Mouse (Mus musculus) hindbrain, embryonic 13.5 days (tissue): ENCODE results near the gene Gal3st3. TPM values are rescaled to one million over a fixed set of nuclear protein-coding genes. Genes with fewer than 3 reads are reported as not detected.

Experiments used
- ATAC-seq: fragments of 200-750 bp; cut with Nextera tagmentation; 2 replicates; pipeline ENCODE4 v1.8.0; 2017; ENCODE audit warnings: moderate TSS enrichment; ENCODE audit not compliant: low FRiP score
- H3K27ac ChIP-seq: fragments of 300-500 bp; sonication (generic); 2 replicates; pipeline ENCODE4 v1.5.1; 2015; ENCODE audit warnings: inconsistent platforms, mild to moderate bottlenecking, moderate library complexity
- H3K27me3 ChIP-seq: fragments of 300-500 bp; sonication (generic); 2 replicates; pipeline ENCODE4 v1.6.1; 2015; ENCODE audit warnings: mild to moderate bottlenecking, inconsistent platforms
- H3K36me3 ChIP-seq: fragments of 300-500 bp; sonication (generic); 2 replicates; pipeline ENCODE4 v1.6.1; 2015; ENCODE audit warnings: mild to moderate bottlenecking, inconsistent platforms
- H3K4me1 ChIP-seq: fragments of 300-500 bp; sonication (generic); replicated peaks from 2 replicates; pipeline ENCODE4 v1.6.1; 2015; ENCODE audit warnings: inconsistent platforms
- H3K4me2 ChIP-seq: fragments of 300-500 bp; sonication (generic); 2 replicates; pipeline ENCODE4 v1.6.1; 2015; ENCODE audit warnings: inconsistent platforms, mild to moderate bottlenecking, moderate library complexity
- H3K4me3 ChIP-seq: fragments of 300-500 bp; sonication (generic); 2 replicates; pipeline ENCODE4 v1.5.1; 2015; ENCODE audit warnings: mild to moderate bottlenecking, inconsistent platforms
- H3K9ac ChIP-seq: fragments of 300-500 bp; sonication (generic); 2 replicates; pipeline ENCODE4 v1.6.1; 2015; ENCODE audit warnings: mild to moderate bottlenecking, inconsistent platforms
- H3K9me3 ChIP-seq: fragments of 300-500 bp; sonication (generic); 2 replicates; pipeline ENCODE4 v1.6.1; 2016; ENCODE audit warnings: inconsistent platforms
- WGBS: fragments of 180-500 bp; shearing (Covaris S2); methylation state at CpG from one replicate; pipeline ENCODE4 v1.1.7; 2015; 5-methylcytosine and 5-hydroxymethylcytosine counted together
- polyA plus RNA-seq: library from polyadenylated mRNA; unstranded; fragments of >200 nt; fragmentation: Nextera tagmentation; extraction: Ambion mirVana; gene quantifications from 2 replicates; pipeline ENCODE4 v1.2.1, GENCODE M21; 2015

Gene Gal3st3
- polyA plus RNA-seq: 34.1 and 36.0 TPM in 2 replicates

- Histone ChIP-seq H3K9ac (peak within 1 kb of the TSS; percentile 87), H3K27me3 (no peaks in the 10 kb centered on the region), H3K27ac (peak within 1 kb of the TSS; percentile 94), H3K4me3 (peak within 1 kb of the TSS; percentile 70), H3K4me1 (peaks cover 64% of the 10 kb centered on the region), H3K9me3 (no peaks in the 10 kb centered on the region), H3K36me3 (peaks cover 10% of the 10 kb centered on the region), H3K4me2 (peak within 1 kb of the TSS; percentile 69)
- ATAC-seq: peak; percentile 63
- WGBS: 6% methylated on average over 29 of the region's 32 CpGs
Observed at GRCm38 (mm10) chr19:5297903-5298800, at the start of gene Gal3st3. Gene Gal3st3, plus strand, starts transcription at chr19:5298331.

- Histone ChIP-seq H3K4me2 (no peak overlapping the region), H3K27ac (no peak overlapping the region), H3K36me3 (no peaks in the 10 kb centered on the region), H3K9me3 (no peaks in the 10 kb centered on the region), H3K4me1 (no peaks in the 10 kb centered on the region), H3K4me3 (no peak overlapping the region), H3K9ac (no peak overlapping the region), H3K27me3 (no peaks in the 10 kb centered on the region)
- 58% methylated on average over 3 of the region's 3 CpGs for WGBS
- no peak for ATAC-seq
Observed at GRCm38 (mm10) chr19:5257140-5257539, 41.0 kb upstream of the Gal3st3 start.

DNA sequence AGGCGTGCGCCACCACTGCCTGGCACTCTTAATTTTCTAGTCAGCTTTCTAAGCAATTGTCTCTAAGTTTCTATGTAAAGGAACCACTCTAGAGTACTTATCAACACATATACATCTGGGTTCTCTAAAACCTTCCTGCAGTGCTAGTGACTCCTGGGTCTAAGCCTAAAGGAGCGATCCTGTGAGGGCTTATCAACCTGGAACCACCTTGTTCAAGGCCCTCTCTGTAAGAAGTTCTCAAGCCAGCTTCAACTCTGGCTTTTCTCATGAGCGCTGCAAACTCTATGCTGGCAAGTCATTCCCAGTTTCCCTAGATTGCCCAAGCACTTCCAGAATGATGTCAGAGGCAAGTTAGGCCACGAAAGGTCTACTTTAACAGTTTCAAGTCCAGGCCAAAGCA lies 31.1 kb upstream of the Gal3st3 start:
- H3K27ac ChIP-seq: no peak overlapping the region
- ATAC-seq: no peak
- H3K9ac ChIP-seq: no peak overlapping the region
- no peaks in the 10 kb centered on the region for H3K27me3 ChIP-seq
- WGBS: 97% methylated on average over 5 of the region's 5 CpGs
- no peak overlapping the region for H3K4me2 ChIP-seq
- H3K36me3 ChIP-seq: no peaks in the 10 kb centered on the region
- no peaks in the 10 kb centered on the region for H3K9me3 ChIP-seq
- H3K4me3 ChIP-seq: no peak overlapping the region
- H3K4me1 ChIP-seq: peaks cover 26% of the 10 kb centered on the region

GRCm38 (mm10) chr19:5268017-5268416 lies 30.1 kb upstream of the Gal3st3 start:
- Histone ChIP-seq H3K4me2 (no peak overlapping the region), H3K36me3 (no peaks in the 10 kb centered on the region), H3K27ac (no peak overlapping the region), H3K4me1 (peaks cover 29% of the 10 kb centered on the region), H3K4me3 (no peak overlapping the region), H3K9me3 (no peaks in the 10 kb centered on the region), H3K9ac (no peak overlapping the region), H3K27me3 (no peaks in the 10 kb centered on the region)
- ATAC-seq: no peak

- no peak overlapping the region for H3K4me2 ChIP-seq
- no peaks in the 10 kb centered on the region for H3K27me3 ChIP-seq
- H3K4me1 ChIP-seq: peaks cover 36% of the 10 kb centered on the region
- H3K9me3 ChIP-seq: no peaks in the 10 kb centered on the region
- no peak for ATAC-seq
- H3K9ac ChIP-seq: no peak overlapping the region
- H3K27ac ChIP-seq: no peak overlapping the region
- WGBS: 89% methylated on average over 3 of the region's 3 CpGs
- H3K4me3 ChIP-seq: no peak overlapping the region
- peaks cover under 1% of the 10 kb centered on the region for H3K36me3 ChIP-seq
Observed at GRCm38 (mm10) chr19:5268875-5269274, 29.3 kb upstream of the Gal3st3 start.

- no peaks in the 10 kb centered on the region for H3K9me3 ChIP-seq
- no peak overlapping the region for H3K27ac ChIP-seq
- H3K4me1 ChIP-seq: peaks cover 37% of the 10 kb centered on the region
- ATAC-seq: no peak
- H3K27me3 ChIP-seq: no peaks in the 10 kb centered on the region
- WGBS: 89% methylated on average over 5 of the region's 5 CpGs
- H3K9ac ChIP-seq: 0 out of 2 replicates have a peak overlapping the region, but pooled peaks have one; percentile 39
- H3K4me2 ChIP-seq: no peak overlapping the region
- H3K4me3 ChIP-seq: no peak overlapping the region
- peaks cover 6% of the 10 kb centered on the region for H3K36me3 ChIP-seq
Observed at GRCm38 (mm10) chr19:5269392-5269791, 28.7 kb upstream of the Gal3st3 start.

DNA sequence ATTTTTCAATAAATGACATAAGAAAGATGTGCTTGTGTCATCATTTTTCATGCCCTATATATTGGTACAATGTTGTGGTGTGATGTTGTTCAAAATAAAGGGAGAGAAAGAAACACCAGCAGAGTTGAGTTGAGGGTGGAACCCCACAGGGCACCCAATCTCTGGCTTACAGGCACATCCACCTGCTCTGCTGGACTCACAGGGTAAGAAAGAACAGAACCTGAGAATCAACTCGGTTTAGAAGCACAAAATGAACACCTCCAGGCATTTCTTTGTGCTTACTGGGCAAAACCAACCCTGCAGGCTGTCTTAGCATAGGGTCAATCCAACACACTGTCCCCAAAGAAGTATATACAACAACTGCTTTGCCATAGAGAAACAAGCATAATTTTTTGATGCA lies 26.7 kb upstream of the Gal3st3 start:
- peaks cover 37% of the 10 kb centered on the region for H3K4me1 ChIP-seq
- H3K27ac ChIP-seq: no peak overlapping the region
- peak overlapping the region; percentile 91 for H3K4me2 ChIP-seq
- no peaks in the 10 kb centered on the region for H3K9me3 ChIP-seq
- H3K36me3 ChIP-seq: peaks cover 21% of the 10 kb centered on the region
- ATAC-seq: no peak
- peak overlapping the region; percentile 96; the same call in 1 of the 2 replicates for H3K9ac ChIP-seq
- 37% methylated on average over 1 of the region's 1 CpGs for WGBS
- peak overlapping the region; percentile 97 for H3K4me3 ChIP-seq
- H3K27me3 ChIP-seq: no peaks in the 10 kb centered on the region

- H3K27me3 ChIP-seq: no peaks in the 10 kb centered on the region
- peak overlapping the region; percentile 97 for H3K4me3 ChIP-seq
- peaks cover 29% of the 10 kb centered on the region for H3K36me3 ChIP-seq
- H3K4me1 ChIP-seq: peaks cover 37% of the 10 kb centered on the region
- peak overlapping the region; percentile 93 for H3K27ac ChIP-seq
- H3K9me3 ChIP-seq: no peaks in the 10 kb centered on the region
- ATAC-seq: peak; percentile 57
- 1% methylated on average over 19 of the region's 30 CpGs for WGBS
- peak overlapping the region; percentile 96 for H3K9ac ChIP-seq
- peak overlapping the region; percentile 91 for H3K4me2 ChIP-seq
Observed at GRCm38 (mm10) chr19:5272326-5272795, 25.8 kb upstream of the Gal3st3 start.

DNA sequence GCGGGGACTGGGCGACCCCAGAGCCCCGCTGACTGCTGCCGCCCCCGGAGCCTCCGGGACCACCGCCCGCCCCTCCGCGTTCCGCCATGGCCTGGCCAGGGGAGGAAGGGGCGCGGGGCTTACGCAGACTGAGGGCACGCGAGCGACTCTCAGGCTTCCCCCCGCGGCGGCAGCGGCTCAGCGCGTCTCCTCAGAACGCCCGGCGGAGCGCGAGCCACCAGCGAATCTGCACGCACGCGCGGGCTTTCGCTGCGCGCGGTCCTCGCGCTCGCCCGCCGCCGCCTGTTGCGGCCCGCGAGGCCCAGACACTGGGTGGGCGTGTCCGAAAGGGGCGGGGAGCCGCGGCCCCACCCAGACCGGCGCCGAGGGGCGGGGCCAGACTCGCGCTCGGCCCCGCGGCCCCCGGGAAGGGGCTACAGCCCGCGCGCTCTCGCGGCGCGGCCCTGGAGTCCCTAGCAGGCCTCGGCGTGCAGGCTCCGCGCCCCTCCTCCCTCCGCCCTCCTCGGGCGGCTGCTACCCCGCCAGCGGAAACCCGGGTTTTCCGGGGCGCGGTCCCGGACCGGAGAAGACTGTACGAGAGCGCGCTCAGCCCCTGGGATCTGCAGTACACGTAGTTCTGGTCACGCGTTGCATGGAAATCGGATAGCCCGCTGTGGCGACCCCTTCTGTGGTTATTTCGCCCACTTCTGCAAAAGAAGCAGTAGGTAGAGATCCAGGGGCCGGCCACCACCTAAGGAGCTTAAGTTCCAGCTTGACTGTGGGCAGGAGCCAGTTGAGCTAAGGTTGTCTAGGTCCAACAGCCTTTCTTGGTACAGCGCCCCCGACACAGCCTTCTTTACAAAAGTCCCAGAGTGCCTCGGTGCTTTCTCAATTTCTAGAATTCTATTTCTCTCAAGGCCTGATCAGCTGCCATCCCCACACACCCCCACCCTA lies 25.1 kb upstream of the Gal3st3 start, which contains the start of gene Pacs1:
TSS of gene Pacs1 (minus strand) at position 319 of the 933 bp plus-strand sequence.
- WGBS: under 1% methylated on average over 69 of the region's 97 CpGs
- H3K27me3 ChIP-seq: no peaks in the 10 kb centered on the region
- H3K4me3 ChIP-seq: peak within 1 kb of the TSS; percentile 97

DNA sequence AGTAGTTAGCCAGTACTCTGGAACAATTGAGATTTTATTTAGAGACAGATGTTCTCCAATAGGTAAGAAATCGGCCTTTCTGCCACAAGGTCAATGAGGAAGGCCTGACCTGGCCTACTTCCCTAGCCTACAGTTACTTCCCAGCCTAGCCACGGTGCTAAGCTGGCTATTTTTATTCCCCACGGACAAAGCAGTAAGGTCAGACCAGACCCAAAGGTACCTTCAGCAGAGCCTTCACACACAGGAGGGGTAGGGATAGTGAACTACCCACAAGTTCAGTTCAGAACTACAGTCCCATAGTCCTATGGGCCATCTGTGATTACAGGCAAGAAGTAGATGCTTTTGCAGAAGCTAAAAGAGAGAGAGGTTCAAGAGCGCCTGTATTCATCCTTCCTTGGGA lies 24.2 kb upstream of the Gal3st3 start:
- H3K9me3 ChIP-seq: no peaks in the 10 kb centered on the region
- H3K27ac ChIP-seq: peak overlapping the region; percentile 93
- no peak for ATAC-seq
- peak overlapping the region; percentile 9; the same call in 1 of the 2 replicates for H3K9ac ChIP-seq
- H3K27me3 ChIP-seq: no peaks in the 10 kb centered on the region
- H3K36me3 ChIP-seq: peaks cover 44% of the 10 kb centered on the region
- 80% methylated on average over 4 of the region's 4 CpGs for WGBS
- H3K4me1 ChIP-seq: peaks cover 35% of the 10 kb centered on the region
- H3K4me3 ChIP-seq: peak overlapping the region; percentile 4; the same call in 1 of the 2 replicates
- peak overlapping the region; percentile 91 for H3K4me2 ChIP-seq

More for the DNA sequence above, 25.1 kb upstream of the Gal3st3 start, which contains the start of gene Pacs1:
- ATAC-seq: peak; percentile 91
- Histone ChIP-seq H3K9me3 (no peaks in the 10 kb centered on the region), H3K4me1 (peaks cover 37% of the 10 kb centered on the region), H3K36me3 (peaks cover 36% of the 10 kb centered on the region), H3K9ac (peak within 1 kb of the TSS; percentile 96), H3K4me2 (peak within 1 kb of the TSS; percentile 91), H3K27ac (peak within 1 kb of the TSS; percentile 93)

- Histone ChIP-seq H3K36me3 (peaks cover 52% of the 10 kb centered on the region), H3K27me3 (no peaks in the 10 kb centered on the region), H3K27ac (0 out of 2 replicates have a peak overlapping the region, but pooled peaks have one; percentile 25), H3K4me3 (no peak overlapping the region), H3K4me1 (peaks cover 31% of the 10 kb centered on the region), H3K9me3 (no peaks in the 10 kb centered on the region), H3K4me2 (no peak overlapping the region), H3K9ac (no peak overlapping the region)
- 92% methylated on average over 13 of the region's 13 CpGs for WGBS
- no peak for ATAC-seq
Observed at GRCm38 (mm10) chr19:5274641-5275040, 23.5 kb upstream of the Gal3st3 start.

- no peak overlapping the region for H3K4me2 ChIP-seq
- H3K36me3 ChIP-seq: peaks cover 56% of the 10 kb centered on the region
- H3K4me1 ChIP-seq: peaks cover 22% of the 10 kb centered on the region
- 96% methylated on average over 5 of the region's 5 CpGs for WGBS
- H3K9me3 ChIP-seq: no peaks in the 10 kb centered on the region
- no peak for ATAC-seq
- H3K9ac ChIP-seq: no peak overlapping the region
- H3K27ac ChIP-seq: no peak overlapping the region
- H3K4me3 ChIP-seq: no peak overlapping the region
- no peaks in the 10 kb centered on the region for H3K27me3 ChIP-seq
Observed at GRCm38 (mm10) chr19:5275736-5276135, 22.4 kb upstream of the Gal3st3 start.
